Mouse (Mus musculus): ENCODE results near the gene 1700017D01Rik. TPM values are rescaled to one million over a fixed set of nuclear protein-coding genes. Genes with fewer than 3 reads are reported as not detected.

Gene 1700017D01Rik
- polyA plus RNA-seq (2014; fragmentation: Illumina TruSeq; extraction: RNeasy Lipid Tissue Mini Kit (QIAGEN cat#74804); ENCODE audit: insufficient read depth, low read depth, low replicate concordance): not detected

GRCm38 (mm10) chr19:11130776-11131175 is at the start of gene 1700017D01Rik:
1700017D01Rik (minus strand) TSS chr19:11130876.

GRCm38 (mm10) chr19:11165172-11165571 is 34.5 kb upstream of the 1700017D01Rik start, which contains the start of gene 1700025F22Rik:
1700025F22Rik (minus strand) TSS chr19:11165320.

DNA sequence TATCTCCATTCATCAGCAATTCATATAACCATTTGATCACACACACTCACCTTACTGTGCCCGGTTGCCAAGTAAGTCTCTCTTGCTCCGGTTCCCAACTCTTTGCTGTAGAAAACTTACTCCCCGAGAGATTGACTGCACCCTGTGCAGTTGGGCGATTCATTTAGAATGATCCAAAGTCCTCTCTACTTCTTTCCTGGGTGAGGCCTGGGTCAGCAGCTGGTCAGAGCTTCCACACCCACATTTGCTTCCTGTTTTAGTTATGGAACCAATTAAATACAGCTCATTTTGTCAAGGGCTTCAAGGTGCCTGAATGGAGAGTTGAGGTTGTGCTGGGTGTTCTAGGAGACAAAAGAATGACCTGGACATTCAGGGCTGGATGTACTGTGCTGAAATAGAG is 49.7 kb downstream of the 1700017D01Rik start, which contains the start of gene Ms4a8a:
Gene Ms4a8a, minus strand, starts transcription at position 169 of the 400 bp plus-strand sequence.

Other genes starting within 250 kb of the 1700017D01Rik start
- gene Tmem109, start 248.9 kb downstream of the 1700017D01Rik start, polyA plus RNA-seq (2014; fragmentation: Illumina TruSeq; extraction: RNeasy Lipid Tissue Mini Kit (QIAGEN cat#74804); ENCODE audit: insufficient read depth, low read depth, low replicate concordance): 130 TPM
- 53.5 TPM for gene Prpf19, start 235.6 kb downstream of the 1700017D01Rik start, polyA plus RNA-seq (2014; fragmentation: Illumina TruSeq; extraction: RNeasy Lipid Tissue Mini Kit (QIAGEN cat#74804); ENCODE audit: insufficient read depth, low read depth, low replicate concordance)
- gene Zp1, start 210.2 kb downstream of the 1700017D01Rik start, polyA plus RNA-seq (2014; fragmentation: Illumina TruSeq; extraction: RNeasy Lipid Tissue Mini Kit (QIAGEN cat#74804); ENCODE audit: insufficient read depth, low read depth, low replicate concordance): not detected
- gene Ptgdr2, start 193.7 kb downstream of the 1700017D01Rik start, polyA plus RNA-seq (2014; fragmentation: Illumina TruSeq; extraction: RNeasy Lipid Tissue Mini Kit (QIAGEN cat#74804); ENCODE audit: insufficient read depth, low read depth, low replicate concordance): 0.33 TPM
- gene Ccdc86, start 181.6 kb downstream of the 1700017D01Rik start, polyA plus RNA-seq (2014; fragmentation: Illumina TruSeq; extraction: RNeasy Lipid Tissue Mini Kit (QIAGEN cat#74804); ENCODE audit: insufficient read depth, low read depth, low replicate concordance): 4.2 TPM
- not detected for gene Ms4a10, start 156.2 kb downstream of the 1700017D01Rik start, polyA plus RNA-seq (2014; fragmentation: Illumina TruSeq; extraction: RNeasy Lipid Tissue Mini Kit (QIAGEN cat#74804); ENCODE audit: insufficient read depth, low read depth, low replicate concordance)
- gene Ms4a15, start 137.6 kb downstream of the 1700017D01Rik start, polyA plus RNA-seq (2014; fragmentation: Illumina TruSeq; extraction: RNeasy Lipid Tissue Mini Kit (QIAGEN cat#74804); ENCODE audit: insufficient read depth, low read depth, low replicate concordance): 0.55 TPM
- gene Ms4a18, start 112.8 kb downstream of the 1700017D01Rik start, polyA plus RNA-seq (2014; fragmentation: Illumina TruSeq; extraction: RNeasy Lipid Tissue Mini Kit (QIAGEN cat#74804); ENCODE audit: insufficient read depth, low read depth, low replicate concordance): not detected
- 20.7 TPM for gene Ms4a8a, start 49.8 kb downstream of the 1700017D01Rik start, polyA plus RNA-seq (2014; fragmentation: Illumina TruSeq; extraction: RNeasy Lipid Tissue Mini Kit (QIAGEN cat#74804); ENCODE audit: insufficient read depth, low read depth, low replicate concordance)
- gene 1700025F22Rik, start 34.4 kb upstream of the 1700017D01Rik start, polyA plus RNA-seq (2014; fragmentation: Illumina TruSeq; extraction: RNeasy Lipid Tissue Mini Kit (QIAGEN cat#74804); ENCODE audit: insufficient read depth, low read depth, low replicate concordance): not detected
- not detected for gene Ms4a13, start 65.9 kb upstream of the 1700017D01Rik start, polyA plus RNA-seq (2014; fragmentation: Illumina TruSeq; extraction: RNeasy Lipid Tissue Mini Kit (QIAGEN cat#74804); ENCODE audit: insufficient read depth, low read depth, low replicate concordance)
- not detected for gene Ms4a12, start 101.6 kb upstream of the 1700017D01Rik start, polyA plus RNA-seq (2014; fragmentation: Illumina TruSeq; extraction: RNeasy Lipid Tissue Mini Kit (QIAGEN cat#74804); ENCODE audit: insufficient read depth, low read depth, low replicate concordance)
- gene Ms4a1, start 135.4 kb upstream of the 1700017D01Rik start, polyA plus RNA-seq (2014; fragmentation: Illumina TruSeq; extraction: RNeasy Lipid Tissue Mini Kit (QIAGEN cat#74804); ENCODE audit: insufficient read depth, low read depth, low replicate concordance): 18.7 TPM
- not detected for gene Ms4a5, start 153.0 kb upstream of the 1700017D01Rik start, polyA plus RNA-seq (2014; fragmentation: Illumina TruSeq; extraction: RNeasy Lipid Tissue Mini Kit (QIAGEN cat#74804); ENCODE audit: insufficient read depth, low read depth, low replicate concordance)
- gene Ms4a14, start 183.6 kb upstream of the 1700017D01Rik start, polyA plus RNA-seq (2014; fragmentation: Illumina TruSeq; extraction: RNeasy Lipid Tissue Mini Kit (QIAGEN cat#74804); ENCODE audit: insufficient read depth, low read depth, low replicate concordance): 0.07 TPM
- gene Ms4a7, start 205.3 kb upstream of the 1700017D01Rik start, polyA plus RNA-seq (2014; fragmentation: Illumina TruSeq; extraction: RNeasy Lipid Tissue Mini Kit (QIAGEN cat#74804); ENCODE audit: insufficient read depth, low read depth, low replicate concordance): 5.5 TPM
- 3.3 TPM for gene Ms4a4a, start 244.6 kb upstream of the 1700017D01Rik start, polyA plus RNA-seq (2014; fragmentation: Illumina TruSeq; extraction: RNeasy Lipid Tissue Mini Kit (QIAGEN cat#74804); ENCODE audit: insufficient read depth, low read depth, low replicate concordance)

Measured in lung, adult 10 weeks (tissue).